Mouse (Mus musculus) c-Kit-negative CD71-positive TER-119-positive erythroid progenitor cells, embryonic 14.5 days (primary cell): ENCODE measurements around the gene Trim28.
"Not testable (repeated sequence)": the region's sequence is repeated elsewhere in the genome, so short reads cannot be mapped to it uniquely, and the experiment has no call there.

Experiments used
- DNase-seq: peaks from one replicate; pipeline ENCODE4 v3.0.0-alpha.2; 2013; ENCODE audit warnings: low read depth, low spot score

Trim28 gene

GRCm38 (mm10) chr7:13059536-13059935 lies 60.6 kb downstream of the Trim28 start:
- DNase-seq, result no peak

GRCm38 (mm10) chr7:13063399-13063798 lies 64.5 kb downstream of the Trim28 start:
- DNase-seq, result not testable (repeated sequence)

GRCm38 (mm10) chr7:13072293-13072692 lies 73.4 kb downstream of the Trim28 start:
- DNase-seq, result no peak
